Mouse (Mus musculus) B cell, adult 67 days (primary cell): ENCODE data around the gene Thap3. TPM values are rescaled to one million over a fixed set of nuclear protein-coding genes. Genes with fewer than 3 reads are reported as not detected.

Experiments used
- total RNA-seq, 2 experiments: library from RNA; stranded (reverse); gene quantifications; 4 replicates each; pipeline ENCODE4 v1.2.4; 2023

Gene Thap3
- total RNA-seq: 10 to 100 TPM; 41.3 to 41.7 TPM

GRCm38 (mm10) chr4:151988342-151989109, at the start of gene Thap3:
Gene Thap3, minus strand, starts transcription at chr4:151988997.

GRCm38 (mm10) chr4:152038225-152038984, 49.6 kb upstream of the Thap3 start, which contains the start of gene Tas1r1:
Gene Tas1r1, minus strand, starts transcription at chr4:152038568.

GRCm38 (mm10) chr4:152027524-152027923, 38.7 kb upstream of the Thap3 start, which contains the start of gene Zbtb48:
Gene Zbtb48, minus strand, starts transcription at chr4:152027671.

GRCm38 (mm10) chr4:152008622-152009075, 19.9 kb upstream of the Thap3 start, which contains the start of gene Klhl21:
Gene Klhl21, plus strand, starts transcription at chr4:152008803.

GRCm38 (mm10) chr4:151996173-151996950, 7.6 kb upstream of the Thap3 start, which contains the start of gene Phf13:
Gene Phf13, minus strand, starts transcription at chr4:151996258.

DNA sequence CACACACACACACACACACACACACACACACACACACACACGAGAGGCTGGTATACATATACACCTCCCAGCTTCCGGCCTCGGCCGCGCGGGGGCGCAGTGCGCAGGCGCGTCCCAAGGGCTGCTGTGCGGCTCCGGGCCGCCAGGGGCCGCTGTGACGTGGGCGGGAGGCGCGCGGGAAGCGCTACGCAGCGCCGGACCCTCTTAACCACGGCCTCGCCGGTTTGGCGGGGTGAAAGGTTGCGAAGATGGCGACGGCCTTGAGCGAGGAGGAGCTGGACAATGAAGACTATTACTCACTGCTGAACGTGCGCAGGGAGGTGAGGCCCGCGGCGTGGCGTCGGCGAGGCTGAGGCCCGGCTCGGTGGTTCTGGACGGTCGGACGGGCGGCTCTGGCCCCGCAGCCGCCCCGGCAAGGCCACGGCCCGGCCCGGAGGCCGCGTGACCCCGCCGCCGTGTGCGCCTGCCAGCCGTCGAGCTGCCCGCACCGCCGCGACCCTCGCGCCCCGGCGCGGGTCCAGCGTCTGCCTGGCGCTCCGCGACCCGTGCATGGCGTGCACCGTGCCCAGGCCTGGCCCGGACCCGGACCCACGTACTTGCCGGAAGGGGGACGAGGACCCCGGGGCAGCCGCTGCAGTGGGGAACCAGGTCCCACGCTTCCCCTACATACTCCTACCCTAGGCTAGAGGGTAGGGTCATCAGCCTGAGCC, 55.1 kb downstream of the Thap3 start, which contains the start of gene Dnajc11:
Gene Dnajc11, plus strand, starts transcription at position 187 of the 710 bp plus-strand sequence.

Other genes starting within 250 kb of the Thap3 start
- 10 to 100 TPM; 33.4 to 50.5 TPM for gene Camta1, start 127.1 kb downstream of the Thap3 start, total RNA-seq
- 10 to 100 TPM; 68.8 to 88.4 TPM for gene Dnajc11, start 55.3 kb downstream of the Thap3 start, total RNA-seq
- gene Phf13, start 7.3 kb upstream of the Thap3 start, total RNA-seq: 1 to 10 TPM; 6.5 to 6.8 TPM
- 10 to 100 TPM; 18.8 to 20.2 TPM for gene Klhl21, start 19.8 kb upstream of the Thap3 start, total RNA-seq
- 10 to 100 TPM; 21.3 to 32.2 TPM for gene Zbtb48, start 38.7 kb upstream of the Thap3 start, total RNA-seq
- under 1 TPM in 1 of 2 experiments, not detected in 1; 0.83 TPM for gene Tas1r1, start 49.6 kb upstream of the Thap3 start, total RNA-seq
- 10 to 100 TPM; 44.7 to 47.1 TPM for gene Nol9, start 50.3 kb upstream of the Thap3 start, total RNA-seq
- gene Plekhg5, start 83.5 kb upstream of the Thap3 start, total RNA-seq: 1 to 10 TPM; 2.6 to 5.9 TPM
- under 1 TPM in 1 of 2 experiments, not detected in 1; 0.32 TPM for gene Tnfrsf25, start 126.9 kb upstream of the Thap3 start, total RNA-seq
- gene Espn, start 163.4 kb upstream of the Thap3 start, total RNA-seq: 1 to 10 TPM; 1.3 to 1.6 TPM
- gene Hes2, start 169.9 kb upstream of the Thap3 start, total RNA-seq: not detected
- 1 to 10 TPM; 3.8 to 5.5 TPM for gene Acot7, start 189.1 kb upstream of the Thap3 start, total RNA-seq